Mouse (Mus musculus): ENCODE data around the gene Ttll7. TPM values are rescaled to one million over a fixed set of nuclear protein-coding genes. Genes with fewer than 3 reads are reported as not detected.
A peak's percentile ranks its signal among the peaks of the same experiment; 100 is the strongest.

Gene Ttll7
- 100 to 1,000 TPM; 133 to 138 TPM for total RNA-seq (2021)

- DNase-seq (ENCODE audit: extremely low spot score in 1 of 2, low spot score in 1 of 2): peak; percentile 76 to 80
Measured at GRCm38 (mm10) chr3:146851966-146852891, at the start of gene Ttll7. Gene Ttll7, plus strand, starts transcription at chr3:146852367.

- DNase-seq (ENCODE audit: extremely low spot score in 1 of 2, low spot score in 1 of 2): peak in 1 of 2 experiments; percentile 10
Measured at GRCm38 (mm10) chr3:146812041-146812878, 39.9 kb upstream of the Ttll7 start.

- peak; percentile 84 to 94 for DNase-seq (ENCODE audit: extremely low spot score in 1 of 2, low spot score in 1 of 2)
Measured at GRCm38 (mm10) chr3:146812901-146813393, 39.2 kb upstream of the Ttll7 start, which contains the start of gene Prkacb. Gene Prkacb, minus strand, starts transcription at chr3:146812990.

GRCm38 (mm10) chr3:146813624-146814023, 38.5 kb upstream of the Ttll7 start:
- DNase-seq (ENCODE audit: extremely low spot score in 1 of 2, low spot score in 1 of 2): no peak

DNA sequence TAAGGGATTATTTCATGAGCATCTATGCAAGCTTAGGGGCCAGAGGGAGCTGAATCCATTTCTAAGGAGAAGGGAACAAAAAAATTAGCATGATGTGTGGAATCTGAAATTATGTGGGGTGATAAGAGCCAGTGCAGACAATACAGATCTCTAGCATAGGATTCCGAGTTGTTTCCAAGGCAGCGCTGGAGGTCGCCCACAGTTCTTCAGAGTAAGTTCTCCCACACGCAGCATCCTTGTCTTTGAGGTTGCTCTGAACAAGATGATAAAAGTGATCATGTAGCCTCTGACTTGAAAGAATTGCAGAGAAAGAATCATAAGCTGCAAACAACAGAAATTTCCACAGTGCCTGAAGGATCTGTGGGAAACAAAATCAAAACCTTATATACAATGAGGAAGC, 31.4 kb upstream of the Ttll7 start:
- no peak for DNase-seq (ENCODE audit: extremely low spot score in 1 of 2, low spot score in 1 of 2)

- no peak for DNase-seq (ENCODE audit: extremely low spot score in 1 of 2, low spot score in 1 of 2)
Measured at GRCm38 (mm10) chr3:146842766-146843165, 9.4 kb upstream of the Ttll7 start.

GRCm38 (mm10) chr3:146843470-146843869, 8.7 kb upstream of the Ttll7 start:
- DNase-seq (ENCODE audit: extremely low spot score in 1 of 2, low spot score in 1 of 2): no peak

- no peak for DNase-seq (ENCODE audit: extremely low spot score in 1 of 2, low spot score in 1 of 2)
Measured at GRCm38 (mm10) chr3:146846237-146846636, 5.9 kb upstream of the Ttll7 start.

GRCm38 (mm10) chr3:146848112-146848511, 4.1 kb upstream of the Ttll7 start:
- no peak for DNase-seq (ENCODE audit: extremely low spot score in 1 of 2, low spot score in 1 of 2)

GRCm38 (mm10) chr3:146849360-146849759, 2.8 kb upstream of the Ttll7 start:
- no peak for DNase-seq (ENCODE audit: extremely low spot score in 1 of 2, low spot score in 1 of 2)

GRCm38 (mm10) chr3:146854473-146855087, 2.4 kb downstream of the Ttll7 start:
- DNase-seq (ENCODE audit: extremely low spot score in 1 of 2, low spot score in 1 of 2): no peak

- DNase-seq (ENCODE audit: extremely low spot score in 1 of 2, low spot score in 1 of 2): no peak
Measured at GRCm38 (mm10) chr3:146857373-146857772, 5.2 kb downstream of the Ttll7 start.

GRCm38 (mm10) chr3:146860308-146860707, 8.1 kb downstream of the Ttll7 start:
- DNase-seq (ENCODE audit: extremely low spot score in 1 of 2, low spot score in 1 of 2): no peak

GRCm38 (mm10) chr3:146866563-146866962, 14.4 kb downstream of the Ttll7 start:
- DNase-seq (ENCODE audit: extremely low spot score in 1 of 2, low spot score in 1 of 2): no peak

DNA sequence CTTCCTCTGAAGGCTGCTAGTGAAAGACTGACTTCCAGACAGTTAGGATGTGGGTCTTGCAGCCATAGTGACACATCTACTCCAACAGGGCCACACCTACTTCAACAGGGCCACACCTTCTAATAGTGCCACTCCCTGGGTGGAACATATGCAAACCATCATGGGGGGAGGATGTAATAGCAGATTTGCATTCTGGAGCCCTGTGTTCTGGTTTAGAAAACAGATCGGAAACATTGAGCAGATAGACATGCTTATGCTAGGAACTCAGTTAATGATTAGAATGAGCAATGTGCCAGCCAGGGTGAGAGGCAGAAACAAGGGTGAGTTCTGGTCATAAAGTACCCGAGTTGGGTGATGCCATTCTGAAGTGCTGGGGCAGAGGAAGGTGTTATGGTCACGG, 19.8 kb downstream of the Ttll7 start:
- no peak for DNase-seq (ENCODE audit: extremely low spot score in 1 of 2, low spot score in 1 of 2)

- DNase-seq (ENCODE audit: extremely low spot score in 1 of 2, low spot score in 1 of 2): no peak
Measured at GRCm38 (mm10) chr3:146875929-146876328, 23.8 kb downstream of the Ttll7 start.

GRCm38 (mm10) chr3:146893931-146894330, 41.8 kb downstream of the Ttll7 start:
- no peak for DNase-seq (ENCODE audit: extremely low spot score in 1 of 2, low spot score in 1 of 2)

DNA sequence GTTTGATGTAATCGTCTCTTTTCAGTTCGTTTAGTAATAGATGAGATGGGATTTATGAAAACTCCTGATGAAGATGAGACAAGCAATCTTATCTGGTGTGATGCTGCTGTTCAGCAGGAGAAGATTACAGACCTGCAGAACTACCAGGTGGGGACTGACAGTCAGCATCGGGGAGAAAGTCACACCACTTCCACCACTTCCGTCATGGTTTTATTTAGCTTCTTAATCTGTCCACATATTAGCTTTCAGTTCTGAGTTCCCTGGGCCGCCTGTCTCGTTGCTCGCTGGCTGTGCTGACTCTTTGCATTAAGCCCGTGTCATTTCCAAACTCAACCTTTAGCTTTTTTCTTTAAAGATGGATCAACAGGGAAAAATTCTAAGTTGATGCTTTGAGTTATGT, 44.4 kb downstream of the Ttll7 start:
- no peak for DNase-seq (ENCODE audit: extremely low spot score in 1 of 2, low spot score in 1 of 2)

DNA sequence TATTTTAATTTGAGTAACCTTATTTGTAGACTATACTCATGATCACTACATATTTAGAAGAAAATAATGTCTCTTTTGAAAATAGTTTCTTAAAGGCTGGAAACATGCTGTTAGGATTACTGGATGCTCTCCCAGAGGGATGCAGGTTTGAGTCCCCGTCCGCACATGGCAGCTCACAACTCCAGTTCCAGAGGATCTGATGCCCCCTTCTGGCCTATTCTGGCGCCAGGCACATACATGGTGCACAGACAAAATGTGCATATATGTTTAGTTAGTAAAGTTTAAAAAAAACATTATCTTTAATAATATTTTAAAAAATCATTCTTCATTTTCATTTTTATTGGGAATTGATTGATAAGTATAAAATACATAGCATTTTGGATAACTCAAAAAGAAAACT, 47.9 kb downstream of the Ttll7 start:
- DNase-seq (ENCODE audit: extremely low spot score in 1 of 2, low spot score in 1 of 2): no peak

DNA sequence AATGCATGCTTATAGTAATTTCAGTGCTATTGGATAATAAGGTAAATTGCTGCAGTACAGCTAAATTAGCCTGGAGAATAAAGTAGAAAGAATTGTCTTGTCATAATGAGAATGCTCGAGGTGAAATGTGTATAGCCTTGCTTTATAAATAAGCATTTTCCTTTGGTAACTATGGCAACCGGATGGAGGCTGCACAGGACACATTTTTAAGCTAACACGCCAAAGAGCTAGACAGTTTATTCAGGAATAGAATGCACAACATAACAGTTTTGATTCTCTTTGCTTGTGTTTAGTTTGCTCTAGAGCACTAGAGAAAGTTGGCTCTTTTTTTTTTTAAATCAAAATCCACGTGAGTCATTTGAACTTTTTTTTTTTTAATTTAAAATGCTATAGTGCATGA, 49.6 kb downstream of the Ttll7 start:
- no peak for DNase-seq (ENCODE audit: extremely low spot score in 1 of 2, low spot score in 1 of 2)

- no peak for DNase-seq (ENCODE audit: extremely low spot score in 1 of 2, low spot score in 1 of 2)
Measured at GRCm38 (mm10) chr3:146905606-146906005, 53.4 kb downstream of the Ttll7 start.

Measured in layer of hippocampus, postnatal 25 days (tissue).